Mouse (Mus musculus) liver, postnatal 0 days (tissue): ENCODE measurements around the gene Rai1. TPM values are rescaled to one million over a fixed set of nuclear protein-coding genes. Genes with fewer than 3 reads are reported as not detected.

Experiments used
- ATAC-seq: fragments of 200-750 bp; cut with Nextera tagmentation; 2 replicates; pipeline ENCODE4 v1.8.0; 2017; ENCODE audit warnings: mild to moderate bottlenecking, moderate library complexity
- DNase-seq: peaks from one replicate; pipeline ENCODE4 v3.0.0-alpha.2; 2016
- H3K27ac ChIP-seq: fragments of 300-500 bp; sonication (generic); 2 replicates; pipeline ENCODE4 v1.5.1; 2014; ENCODE audit warnings: antibody characterized with exemption, moderate library complexity, mild to moderate bottlenecking, low read depth
- H3K27me3 ChIP-seq: fragments of 300-500 bp; sonication (generic); 2 replicates; pipeline ENCODE4 v1.6.1; 2014; ENCODE audit warnings: low read length, control low read depth, mixed read lengths; ENCODE audit not compliant: insufficient read depth
- H3K36me3 ChIP-seq: fragments of 300-500 bp; sonication (generic); replicated peaks from 2 replicates; pipeline ENCODE4 v1.6.1; 2014; ENCODE audit warnings: mild to moderate bottlenecking, control low read depth, low read length, moderate library complexity, mixed read lengths; ENCODE audit not compliant: insufficient read depth
- H3K4me1 ChIP-seq: fragments of 300-500 bp; sonication (generic); 2 replicates; pipeline ENCODE4 v1.6.1; 2014; ENCODE audit warnings: antibody characterized with exemption, mild to moderate bottlenecking, control low read depth; ENCODE audit not compliant: insufficient read depth
- H3K4me2 ChIP-seq: fragments of 300-500 bp; sonication (generic); 2 replicates; pipeline ENCODE4 v1.6.1; 2014; ENCODE audit warnings: low read depth, mild to moderate bottlenecking, low read length, moderate library complexity, mixed read lengths
- H3K4me3 ChIP-seq: fragments of 300-500 bp; sonication (generic); 2 replicates; pipeline ENCODE4 v1.5.1; 2014; ENCODE audit warnings: low read depth, low read length
- H3K9ac ChIP-seq: fragments of 300-500 bp; sonication (generic); replicated peaks from 2 replicates; pipeline ENCODE4 v1.6.1; 2014; ENCODE audit warnings: mild to moderate bottlenecking, moderate library complexity
- H3K9me3 ChIP-seq: fragments of 300-500 bp; sonication (generic); 2 replicates; pipeline ENCODE4 v1.6.1; 2016; ENCODE audit warnings: mild to moderate bottlenecking, control low read depth, low read length, mixed read lengths
- CTCF ChIP-seq: sonication (generic); IDR thresholded peaks from 2 replicates; pipeline ENCODE4 v1.5.1; 2016; ENCODE audit warnings: antibody characterized with exemption, low read depth
- EP300 ChIP-seq: IDR thresholded peaks from 2 replicates; pipeline ENCODE4 v1.6.1; 2016; ENCODE audit warnings: antibody characterized with exemption, low read depth, mild to moderate bottlenecking
- WGBS: fragments of 180-500 bp; shearing (Covaris S2); extraction: QIAGEN DNeasy Blood & Tissue Kit; methylation state at CpG from one replicate; pipeline ENCODE4 v1.1.7; 2014; ENCODE audit not compliant: insufficient replicate concordance; 5-methylcytosine and 5-hydroxymethylcytosine counted together
- polyA plus RNA-seq: library from polyadenylated mRNA; unstranded; fragments of >200 nt; fragmentation: Nextera tagmentation; extraction: Ambion mirVana; gene quantifications from 2 replicates; pipeline ENCODE4 v1.2.1, GENCODE M21; 2015

The Rai1 gene
- polyA plus RNA-seq, 1 experiment from 2014 or later: 4.4 TPM

DNA sequence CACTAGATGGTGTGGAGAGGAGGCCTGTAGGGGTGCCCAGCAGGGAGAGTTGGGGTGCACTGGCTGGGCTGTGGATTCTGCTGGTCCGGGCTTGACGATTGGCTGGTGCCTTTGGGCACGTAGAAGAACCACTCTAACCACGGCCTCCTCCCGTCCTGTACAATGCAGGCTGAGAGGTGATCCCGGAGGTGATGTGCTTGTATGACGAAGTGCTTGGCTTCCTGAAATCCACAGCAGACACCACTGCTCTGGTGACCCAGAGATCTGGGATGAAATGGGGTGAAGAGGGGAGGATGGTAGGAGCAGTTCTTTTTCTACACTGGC, 36.4 kb downstream of the Rai1 start:
- Histone ChIP-seq H3K9me3 (no peaks in the 10 kb centered on the region), H3K4me2 (peak overlapping the region; percentile 26; the same call in 1 of the 2 replicates), H3K27me3 (peaks cover 5% of the 10 kb centered on the region; the same call in 1 of the 2 replicates), H3K36me3 (no peaks in the 10 kb centered on the region), H3K4me3 (no peak overlapping the region), H3K27ac (no peak overlapping the region), H3K9ac (no peak overlapping the region), H3K4me1 (peaks cover 33% of the 10 kb centered on the region)
- DNase-seq: no peak
- WGBS: 52% methylated on average over 7 of the region's 7 CpGs
- no peak for ATAC-seq
- TF ChIP-seq EP300 (no peak), CTCF (no peak)

DNA sequence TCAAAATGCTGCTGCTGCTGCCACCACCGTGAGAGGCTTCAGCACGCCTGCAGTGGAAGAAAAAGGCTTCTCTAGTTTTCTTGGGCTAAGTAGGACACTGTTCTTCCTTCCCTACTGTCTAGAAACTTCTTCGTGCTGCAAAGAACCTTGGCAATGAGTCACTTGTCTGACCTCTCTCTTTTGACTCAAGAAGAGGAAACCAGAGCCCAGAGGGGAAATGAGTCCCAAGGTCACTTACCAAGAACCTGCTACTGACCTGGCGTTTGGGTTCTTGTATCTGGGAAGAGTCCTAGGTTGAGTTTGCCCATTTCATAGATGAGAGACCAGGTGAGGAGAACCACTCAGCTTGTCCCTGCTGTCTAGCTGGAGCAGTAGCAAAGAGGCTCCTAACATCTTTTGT, 38.3 kb downstream of the Rai1 start:
- DNase-seq (no peak), ATAC-seq (no peak)
- TF ChIP-seq EP300: no peak
- TF ChIP-seq CTCF: no peak
- H3K27me3 ChIP-seq: peaks cover 5% of the 10 kb centered on the region; the same call in 1 of the 2 replicates
- 50% methylated on average over 4 of the region's 4 CpGs for WGBS
- H3K9me3 ChIP-seq: no peaks in the 10 kb centered on the region
- no peak overlapping the region for H3K27ac ChIP-seq
- peaks cover 9% of the 10 kb centered on the region for H3K36me3 ChIP-seq
- H3K4me2 ChIP-seq: no peak overlapping the region
- peaks cover 33% of the 10 kb centered on the region for H3K4me1 ChIP-seq
- H3K4me3 ChIP-seq: no peak overlapping the region
- no peak overlapping the region for H3K9ac ChIP-seq

DNA sequence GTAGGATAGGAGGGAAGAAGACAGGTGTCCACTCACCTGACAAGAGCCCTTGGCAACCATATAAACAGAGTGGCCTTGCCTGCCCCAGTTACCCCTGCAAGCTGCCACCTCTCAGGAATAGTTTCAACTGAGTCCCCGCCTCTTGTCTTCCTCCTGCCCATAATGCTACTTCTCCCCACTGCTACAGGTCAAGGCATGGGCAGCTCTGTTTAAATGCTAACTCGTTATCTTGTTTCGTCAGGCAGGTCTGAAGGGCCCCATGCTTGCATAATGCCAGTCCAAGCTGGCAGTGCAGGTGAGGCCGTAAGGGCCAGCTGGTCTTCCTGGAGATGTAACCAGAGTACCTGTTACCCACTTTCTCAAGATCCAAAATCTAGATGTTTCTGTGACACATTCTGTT, 41.4 kb downstream of the Rai1 start:
- Histone ChIP-seq H3K27me3 (no peaks in the 10 kb centered on the region), H3K9ac (no peak overlapping the region), H3K27ac (no peak overlapping the region), H3K4me2 (no peak overlapping the region), H3K4me1 (peaks cover 17% of the 10 kb centered on the region), H3K4me3 (no peak overlapping the region), H3K9me3 (no peaks in the 10 kb centered on the region), H3K36me3 (peaks cover 17% of the 10 kb centered on the region)
- 75% methylated on average over 4 of the region's 4 CpGs for WGBS
- ATAC-seq: no peak
- DNase-seq: no peak
- TF ChIP-seq EP300: no peak
- no peak for TF ChIP-seq CTCF

DNA sequence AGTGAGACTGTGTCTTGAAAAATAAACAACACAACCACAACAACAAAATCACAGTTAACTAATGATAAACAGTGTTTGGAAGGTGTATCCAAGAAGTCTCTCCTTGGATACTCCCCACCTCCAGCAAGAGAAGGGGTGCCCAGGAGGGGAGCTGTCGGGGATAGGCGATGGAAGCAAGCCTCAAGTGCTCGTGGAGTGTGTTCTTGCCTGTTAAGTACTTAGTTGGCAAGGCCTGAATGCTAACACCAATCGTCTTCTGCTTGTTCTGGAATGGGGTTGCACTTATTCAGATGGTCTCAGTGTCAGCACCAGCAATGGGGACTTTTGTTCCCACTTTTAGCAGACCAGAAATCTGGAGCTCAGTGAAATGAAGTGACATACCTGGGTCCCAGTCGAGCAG, 43.8 kb downstream of the Rai1 start:
- Histone ChIP-seq H3K9me3 (no peaks in the 10 kb centered on the region), H3K4me1 (no peaks in the 10 kb centered on the region), H3K4me3 (no peak overlapping the region), H3K36me3 (peaks cover 17% of the 10 kb centered on the region), H3K27ac (no peak overlapping the region), H3K4me2 (no peak overlapping the region), H3K9ac (no peak overlapping the region), H3K27me3 (no peaks in the 10 kb centered on the region)
- TF ChIP-seq EP300 (no peak), CTCF (no peak)
- WGBS: 77% methylated on average over 5 of the region's 5 CpGs
- no peak for ATAC-seq
- no peak for DNase-seq

DNA sequence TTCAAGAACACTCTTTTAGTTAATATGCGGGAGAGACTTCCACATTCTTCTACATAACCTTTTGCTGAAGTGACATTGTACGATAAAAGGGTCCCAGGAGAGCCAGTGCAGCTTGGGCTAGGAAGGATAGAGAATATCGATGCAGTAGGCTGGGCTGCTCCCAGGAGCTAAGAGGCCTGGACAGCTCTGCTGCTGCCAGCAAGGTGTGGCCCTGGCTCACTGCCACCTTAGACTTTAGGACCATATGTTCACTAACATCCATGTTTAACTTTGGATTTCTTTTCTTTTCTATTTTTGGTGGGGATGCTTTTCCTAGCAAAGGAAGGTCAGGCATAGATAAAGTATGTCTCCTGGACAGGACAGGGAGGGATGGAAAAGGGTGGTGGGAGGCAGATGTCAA, 44.3 kb downstream of the Rai1 start:
- 79% methylated on average over 3 of the region's 3 CpGs for WGBS

DNA sequence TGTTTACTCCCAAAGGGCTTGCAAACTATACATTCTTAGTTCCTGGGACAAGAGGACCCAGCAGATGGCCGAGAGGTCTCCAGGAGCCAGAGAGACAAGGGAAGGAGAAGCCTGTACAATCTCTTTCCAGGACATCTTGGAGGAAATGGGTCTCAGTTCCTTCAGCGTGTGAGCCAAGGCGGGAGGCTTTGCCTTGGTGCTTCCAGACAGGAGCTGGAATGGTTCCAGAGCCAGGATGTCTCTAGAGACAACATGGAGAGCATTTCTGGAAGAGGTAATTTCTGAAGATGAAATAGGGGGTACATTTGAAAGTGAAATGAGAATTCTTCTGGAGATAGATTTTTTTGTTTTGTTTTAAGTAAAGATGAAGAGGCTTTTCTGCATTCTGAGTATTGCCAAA, 45.9 kb downstream of the Rai1 start:
- WGBS: 75% methylated on average over 3 of the region's 3 CpGs
- Histone ChIP-seq H3K9me3 (no peaks in the 10 kb centered on the region), H3K4me3 (no peak overlapping the region), H3K4me2 (no peak overlapping the region), H3K36me3 (peaks cover 21% of the 10 kb centered on the region), H3K27ac (no peak overlapping the region), H3K9ac (no peak overlapping the region), H3K27me3 (no peaks in the 10 kb centered on the region), H3K4me1 (no peaks in the 10 kb centered on the region)
- no peak for TF ChIP-seq EP300
- no peak for TF ChIP-seq CTCF
- ATAC-seq (no peak), DNase-seq (no peak)

More for the DNA sequence above, 44.3 kb downstream of the Rai1 start:
- H3K27me3 ChIP-seq: no peaks in the 10 kb centered on the region
- DNase-seq (no peak), ATAC-seq (no peak)
- no peaks in the 10 kb centered on the region for H3K4me1 ChIP-seq
- H3K27ac ChIP-seq: no peak overlapping the region
- no peak overlapping the region for H3K4me2 ChIP-seq
- TF ChIP-seq EP300: no peak
- TF ChIP-seq CTCF: no peak
- H3K36me3 ChIP-seq: peaks cover 17% of the 10 kb centered on the region
- H3K4me3 ChIP-seq: no peak overlapping the region
- H3K9me3 ChIP-seq: no peaks in the 10 kb centered on the region
- no peak overlapping the region for H3K9ac ChIP-seq

DNA sequence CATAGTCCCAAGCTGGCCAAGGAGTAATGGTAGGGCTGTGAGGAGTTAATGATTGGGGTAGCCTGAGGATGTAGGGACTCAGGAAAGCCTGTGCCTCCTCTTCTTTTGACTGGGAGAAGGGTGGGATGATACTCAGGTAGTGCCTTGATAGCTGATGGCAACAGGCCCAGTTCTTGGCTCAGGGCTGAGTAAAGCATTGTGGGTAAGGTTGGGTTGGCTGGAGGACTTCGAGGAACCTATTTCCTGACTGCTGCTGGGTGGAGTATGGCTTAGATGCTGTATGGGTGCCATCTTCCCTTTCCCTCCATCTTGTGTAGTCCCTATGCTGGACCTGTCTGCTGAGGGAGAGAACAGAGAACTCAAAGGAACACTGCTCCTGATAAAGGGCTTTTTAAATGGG, 47.5 kb downstream of the Rai1 start:
- no peak overlapping the region for H3K4me2 ChIP-seq
- H3K4me3 ChIP-seq: no peak overlapping the region
- TF ChIP-seq EP300: no peak
- no peak for TF ChIP-seq CTCF
- H3K27me3 ChIP-seq: no peaks in the 10 kb centered on the region
- H3K36me3 ChIP-seq: peaks cover 21% of the 10 kb centered on the region; the same call in 1 of the 2 replicates
- no peak overlapping the region for H3K9ac ChIP-seq
- no peak for ATAC-seq
- DNase-seq: no peak
- WGBS: 41% methylated on average over 1 of the region's 1 CpGs
- H3K4me1 ChIP-seq: no peaks in the 10 kb centered on the region
- H3K9me3 ChIP-seq: no peaks in the 10 kb centered on the region
- no peak overlapping the region for H3K27ac ChIP-seq
